Mouse (Mus musculus) right cerebral cortex, adult 2 months (tissue): ENCODE results near the gene Gprasp2.
"Not testable (repeated sequence)": the region's sequence is repeated elsewhere in the genome, so short reads cannot be mapped to it uniquely, and the experiment has no call there.

ENCODE experiments used
- DNase-seq, 2 experiments: peaks; one replicate each; pipeline ENCODE4 v3.0.0; 2021 to 2022; ENCODE audit warnings: low spot score in 2 of 2

Gprasp2 gene

GRCm38 (mm10) chrX:135838521-135839360 is at the start of gene Gprasp2:
TSS of gene Gprasp2 (plus strand) at chrX:135839034.
- DNase-seq, result peak; percentile 41 to 52

DNA sequence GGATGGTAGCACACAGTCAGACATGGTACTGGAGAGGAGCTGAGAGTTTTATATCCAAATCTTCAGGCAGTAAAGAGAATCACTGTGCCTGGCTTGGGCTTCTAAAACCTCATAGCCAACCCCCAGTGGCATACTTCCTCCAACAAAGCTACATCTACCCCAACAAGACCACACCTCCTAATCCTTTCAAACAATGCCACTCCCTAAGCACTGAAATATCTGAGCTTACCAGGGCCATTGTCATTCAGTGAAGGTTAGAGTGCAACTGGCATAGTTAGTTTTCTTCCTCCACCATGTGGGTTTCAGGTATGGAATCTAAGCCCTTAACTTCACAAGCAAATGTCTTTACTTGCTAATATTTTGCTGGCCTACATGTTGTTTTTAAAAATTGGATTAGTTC is 47.3 kb upstream of the Gprasp2 start:
- no peak for DNase-seq

DNA sequence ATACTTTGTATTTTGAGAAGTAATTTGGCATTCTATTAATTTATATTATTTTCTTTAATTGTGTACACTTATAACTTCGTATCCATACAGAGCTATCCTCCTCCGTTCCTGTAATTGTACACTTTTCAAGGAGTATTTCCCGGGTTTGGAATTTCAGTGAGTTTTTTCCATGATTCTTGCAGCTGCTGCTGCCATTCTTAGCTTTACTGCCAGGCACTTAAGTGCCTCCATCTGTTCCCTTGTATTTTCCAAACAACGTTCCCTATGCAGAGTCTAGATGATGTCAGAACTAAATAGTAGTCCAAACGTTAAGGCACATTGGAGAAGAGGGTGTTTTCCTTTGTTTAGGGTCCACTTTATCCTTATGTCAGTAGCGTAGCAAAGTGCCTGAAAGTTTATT is 46.5 kb upstream of the Gprasp2 start:
- DNase-seq, result no peak

- DNase-seq, result peak; percentile 48 to 55
Measured at GRCm38 (mm10) chrX:135795591-135796304, 43.1 kb upstream of the Gprasp2 start.

DNA sequence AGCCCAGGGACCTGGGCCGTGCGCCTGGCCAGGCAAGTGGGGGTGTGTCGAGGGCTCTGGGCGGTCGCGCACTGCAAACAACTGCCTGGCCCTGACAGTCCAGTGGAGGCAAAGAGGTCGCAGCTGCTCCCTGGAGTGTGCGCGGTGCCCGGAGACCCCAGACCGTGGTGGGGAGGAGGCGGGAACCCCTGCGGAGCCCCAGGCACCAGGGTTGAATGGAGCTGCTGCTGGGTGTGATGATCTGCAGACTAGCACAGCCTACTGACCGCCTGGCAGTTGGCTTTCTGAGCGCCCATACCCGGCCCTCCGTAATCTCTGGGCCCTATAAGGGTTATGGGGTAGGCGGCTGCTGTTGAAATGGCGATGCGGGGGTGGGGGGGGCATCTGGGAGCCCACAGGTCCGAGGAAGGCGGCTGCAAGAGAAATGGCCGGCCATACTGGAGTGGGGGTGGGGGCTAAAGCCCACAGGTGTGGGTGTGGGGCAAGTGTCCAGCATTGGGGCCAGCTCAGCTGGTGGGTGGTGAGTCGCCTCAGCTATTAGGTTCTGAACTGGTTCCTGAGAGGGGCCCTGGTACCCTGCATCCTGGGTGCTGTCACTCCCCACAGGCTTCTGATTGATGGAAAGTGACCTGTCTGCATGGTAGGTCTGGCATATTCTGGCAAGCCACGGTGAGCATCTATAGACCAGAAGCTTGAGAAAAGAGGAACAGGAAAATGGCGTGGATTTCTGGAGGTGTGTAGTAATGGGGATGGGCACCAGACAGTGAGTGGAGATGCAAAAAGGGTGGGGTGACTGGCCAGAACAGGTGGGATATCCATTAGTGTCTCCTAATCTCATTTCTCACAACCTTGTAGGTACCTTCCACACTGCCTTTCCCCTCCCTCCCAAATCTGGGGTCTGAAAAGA is 42.3 kb upstream of the Gprasp2 start:
- DNase-seq, result not testable (repeated sequence)

DNA sequence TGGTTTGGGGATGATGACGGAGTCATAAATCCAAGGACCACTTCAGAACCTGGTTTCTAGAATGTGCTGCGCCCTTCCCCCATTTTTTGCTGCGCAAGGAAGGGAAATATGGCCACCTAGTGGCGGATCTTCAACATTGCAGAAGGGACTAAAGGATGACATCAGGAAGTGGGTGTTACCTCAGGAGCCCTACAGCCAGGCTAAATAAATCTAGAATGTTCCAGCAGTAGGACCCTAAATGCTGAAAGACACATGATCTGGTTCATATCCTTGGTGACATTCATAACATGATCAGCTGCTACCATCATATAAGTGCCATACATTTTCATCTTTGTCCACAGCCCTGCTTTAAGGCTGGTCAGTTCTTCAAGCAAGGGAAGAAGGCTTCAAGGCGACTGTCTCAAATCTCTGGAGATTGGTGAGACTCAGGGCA is 41.6 kb upstream of the Gprasp2 start, which contains the start of gene Bhlhb9:
Gene Bhlhb9, plus strand, starts transcription at position 383 of the 433 bp plus-strand sequence.
- DNase-seq, result peak; percentile 44 to 54

DNA sequence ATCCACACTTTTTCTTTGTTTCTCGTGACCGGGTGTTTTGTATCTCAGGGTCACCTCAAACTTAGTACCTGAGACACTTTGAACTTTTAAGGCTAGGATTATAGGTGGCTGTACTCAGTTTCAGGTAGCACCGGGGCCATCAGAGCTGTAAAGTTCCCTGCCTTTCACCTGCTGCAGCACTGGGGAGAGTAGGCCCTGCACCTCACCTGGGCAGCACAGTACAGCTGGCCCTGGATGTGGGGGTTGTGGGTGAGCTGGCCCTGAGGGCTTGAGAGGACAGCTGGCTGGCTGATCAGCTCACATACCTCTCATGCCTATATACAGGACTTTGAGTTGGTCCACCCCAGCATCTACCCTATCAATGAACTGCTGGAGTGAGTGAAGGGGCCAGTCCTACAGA is 34.7 kb upstream of the Gprasp2 start:
- DNase-seq, result no peak

GRCm38 (mm10) chrX:135805780-135806179 is 33.1 kb upstream of the Gprasp2 start:
- peak; percentile 41 to 65 for DNase-seq

- DNase-seq, result not testable (repeated sequence)
Measured at GRCm38 (mm10) chrX:135835896-135836295, 2.9 kb upstream of the Gprasp2 start.

DNA sequence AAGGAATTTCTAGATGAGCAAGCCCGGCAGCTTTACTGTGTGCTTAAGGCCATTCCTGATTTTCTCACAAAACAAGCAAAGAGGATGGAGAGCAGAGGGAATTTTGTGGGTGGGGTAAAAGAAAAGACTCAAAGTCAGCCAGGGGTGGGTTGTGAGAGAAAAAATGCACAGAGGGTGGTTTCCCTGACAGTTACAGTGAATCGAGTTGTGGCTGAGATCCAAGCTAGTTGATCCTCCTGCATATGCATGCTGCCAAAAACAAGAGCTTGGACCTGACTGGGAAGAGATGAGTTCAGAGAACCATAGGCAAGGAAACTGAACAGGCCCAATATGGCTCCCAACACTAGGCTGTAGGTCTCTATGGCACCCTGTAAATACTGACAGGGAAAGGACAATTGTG is 938 bp upstream of the Gprasp2 start:
- DNase-seq, result peak; percentile 16 to 18

DNA sequence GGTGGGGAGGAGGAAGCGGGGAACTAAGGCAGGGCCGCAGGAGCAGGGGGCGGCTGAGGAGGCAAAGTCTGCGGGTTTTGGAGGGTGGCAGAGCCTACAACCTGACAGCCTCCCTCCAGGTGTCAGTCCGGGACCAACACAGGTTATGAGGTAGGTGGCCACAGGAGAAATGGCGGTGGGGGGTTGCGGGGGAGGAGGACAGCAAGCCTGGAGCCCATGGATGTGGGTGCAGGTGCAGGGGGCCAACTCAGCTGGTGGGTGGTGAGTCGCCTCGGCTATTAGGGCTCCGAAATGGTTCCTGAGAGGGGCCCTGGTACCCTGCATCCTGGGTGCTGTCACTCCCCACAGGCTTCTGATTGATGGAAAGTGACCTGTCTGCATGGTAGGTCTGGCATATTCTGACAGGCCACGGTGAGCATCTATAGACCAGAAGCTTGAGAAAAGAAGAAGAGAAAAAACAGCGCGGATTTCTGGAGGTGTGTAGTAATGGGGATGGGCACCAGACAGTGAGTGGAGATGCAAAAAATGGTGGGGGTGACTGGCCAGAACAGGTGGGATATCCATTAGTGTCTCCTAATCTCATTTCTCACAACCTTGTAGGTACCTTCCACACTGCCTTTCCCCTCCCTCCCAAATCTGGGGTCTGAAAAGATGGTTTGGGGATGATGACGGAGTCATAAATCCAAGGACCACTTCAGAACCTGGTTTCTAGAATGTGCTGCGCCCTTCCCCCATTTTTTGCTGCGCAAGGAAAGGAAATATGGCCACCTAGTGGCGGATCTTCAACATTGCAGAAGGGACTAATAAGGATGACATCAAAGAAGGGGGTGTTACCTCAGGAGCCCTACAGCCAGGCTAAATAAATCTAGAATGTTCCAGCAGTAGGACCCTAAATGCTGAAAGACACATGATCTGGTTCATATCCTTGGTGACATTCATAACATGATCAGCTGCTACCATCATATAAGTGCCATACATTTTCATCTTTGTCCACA is 860 bp downstream of the Gprasp2 start:
- peak; percentile 43 to 54 for DNase-seq

GRCm38 (mm10) chrX:135866806-135867205 is 28.0 kb downstream of the Gprasp2 start:
- DNase-seq, result not testable (repeated sequence)

GRCm38 (mm10) chrX:135876679-135877078 is 37.8 kb downstream of the Gprasp2 start:
- DNase-seq, result no peak

- no peak for DNase-seq
Measured at GRCm38 (mm10) chrX:135879626-135880025, 40.8 kb downstream of the Gprasp2 start.

DNA sequence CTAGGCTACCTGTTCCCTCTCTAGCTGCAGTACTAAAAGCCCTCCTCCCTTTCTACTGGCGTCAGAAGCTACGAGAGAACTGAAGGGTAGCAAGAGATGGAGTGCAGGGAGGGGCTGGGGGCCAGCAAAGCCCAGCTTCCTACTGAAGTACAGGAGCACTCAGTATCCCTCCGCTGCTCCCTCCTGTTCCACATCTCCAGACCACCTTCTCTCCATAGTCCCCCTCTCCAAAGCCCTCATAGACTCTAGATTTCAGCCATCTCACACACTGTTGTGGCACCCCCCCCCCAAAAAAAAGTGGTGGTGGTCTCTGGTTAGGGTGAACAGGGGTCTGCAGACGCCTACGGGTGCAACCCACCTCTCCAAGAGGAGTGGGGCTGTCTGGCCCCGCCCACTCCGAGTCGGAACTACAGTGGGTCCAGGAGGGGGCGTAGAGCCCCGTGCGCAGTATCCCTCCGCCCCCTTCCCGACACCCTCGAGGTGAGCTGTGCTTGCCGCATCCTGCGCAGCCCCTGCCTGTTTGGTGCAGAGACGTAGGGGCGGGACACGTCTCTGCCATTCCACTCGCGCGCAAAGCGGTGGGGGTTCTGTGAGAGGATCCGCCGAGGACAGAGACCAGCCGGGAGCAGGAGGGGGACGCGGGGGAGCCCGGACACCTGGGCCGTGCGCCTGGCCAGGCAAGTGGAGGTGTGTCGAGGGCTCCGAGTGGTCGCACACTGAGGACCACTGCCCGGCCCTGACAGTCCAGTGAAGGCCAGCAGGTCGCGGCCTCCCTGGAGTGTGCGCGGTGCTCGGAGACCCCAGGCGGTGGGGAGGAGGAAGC is 46.8 kb downstream of the Gprasp2 start:
- peak; percentile 71 to 74 for DNase-seq

- peak; percentile 22 to 32 for DNase-seq
Measured at GRCm38 (mm10) chrX:135886234-135886585, 47.4 kb downstream of the Gprasp2 start.
